Mouse (Mus musculus) embryonic facial prominence, embryonic 13.5 days (tissue): ENCODE results near the gene Per3. TPM values are rescaled to one million over a fixed set of nuclear protein-coding genes. Genes with fewer than 3 reads are reported as not detected.

ENCODE experiments used
- ATAC-seq: fragments of 200-750 bp; cut with Nextera tagmentation; 2 replicates; pipeline ENCODE4 v1.8.0; 2017; ENCODE audit warnings: low read depth; ENCODE audit not compliant: insufficient number of reproducible peaks, insufficient read depth, low FRiP score, low TSS enrichment
- H3K27ac ChIP-seq: fragments of 300-500 bp; sonication (generic); 2 replicates; pipeline ENCODE4 v1.5.1; 2015; ENCODE audit warnings: moderate library complexity, mild to moderate bottlenecking, inconsistent platforms
- H3K27me3 ChIP-seq: fragments of 300-500 bp; sonication (generic); 2 replicates; pipeline ENCODE4 v1.6.1; 2015; ENCODE audit warnings: mild to moderate bottlenecking, inconsistent platforms
- H3K36me3 ChIP-seq: fragments of 300-500 bp; sonication (generic); 2 replicates; pipeline ENCODE4 v1.6.1; 2015; ENCODE audit warnings: mild to moderate bottlenecking, inconsistent platforms
- H3K4me1 ChIP-seq: fragments of 300-500 bp; sonication (generic); 2 replicates; pipeline ENCODE4 v1.6.1; 2015; ENCODE audit warnings: inconsistent platforms
- H3K4me2 ChIP-seq: fragments of 300-500 bp; sonication (generic); 2 replicates; pipeline ENCODE4 v1.6.1; 2015; ENCODE audit warnings: moderate library complexity, mild to moderate bottlenecking, inconsistent platforms
- H3K4me3 ChIP-seq: fragments of 300-500 bp; sonication (generic); 2 replicates; pipeline ENCODE4 v1.5.1; 2015; ENCODE audit warnings: mild to moderate bottlenecking, inconsistent platforms
- H3K9ac ChIP-seq: fragments of 300-500 bp; sonication (generic); 2 replicates; pipeline ENCODE4 v1.6.1; 2015; ENCODE audit warnings: mild to moderate bottlenecking, inconsistent platforms
- H3K9me3 ChIP-seq: fragments of 300-500 bp; sonication (generic); 2 replicates; pipeline ENCODE4 v1.6.1; 2016; ENCODE audit warnings: inconsistent platforms
- WGBS: fragments of 180-500 bp; shearing (Covaris S2); methylation state at CpG from one replicate; pipeline ENCODE4 v1.1.7; 2015; ENCODE audit warnings: mixed read lengths; 5-methylcytosine and 5-hydroxymethylcytosine counted together
- polyA plus RNA-seq: library from polyadenylated mRNA; unstranded; fragments of >200 nt; fragmentation: Nextera tagmentation; extraction: Ambion mirVana; gene quantifications from 2 replicates; pipeline ENCODE4 v1.2.1, GENCODE M21; 2015

The Per3 gene
- polyA plus RNA-seq, result 7.9 and 8.3 TPM in 2 replicates

DNA sequence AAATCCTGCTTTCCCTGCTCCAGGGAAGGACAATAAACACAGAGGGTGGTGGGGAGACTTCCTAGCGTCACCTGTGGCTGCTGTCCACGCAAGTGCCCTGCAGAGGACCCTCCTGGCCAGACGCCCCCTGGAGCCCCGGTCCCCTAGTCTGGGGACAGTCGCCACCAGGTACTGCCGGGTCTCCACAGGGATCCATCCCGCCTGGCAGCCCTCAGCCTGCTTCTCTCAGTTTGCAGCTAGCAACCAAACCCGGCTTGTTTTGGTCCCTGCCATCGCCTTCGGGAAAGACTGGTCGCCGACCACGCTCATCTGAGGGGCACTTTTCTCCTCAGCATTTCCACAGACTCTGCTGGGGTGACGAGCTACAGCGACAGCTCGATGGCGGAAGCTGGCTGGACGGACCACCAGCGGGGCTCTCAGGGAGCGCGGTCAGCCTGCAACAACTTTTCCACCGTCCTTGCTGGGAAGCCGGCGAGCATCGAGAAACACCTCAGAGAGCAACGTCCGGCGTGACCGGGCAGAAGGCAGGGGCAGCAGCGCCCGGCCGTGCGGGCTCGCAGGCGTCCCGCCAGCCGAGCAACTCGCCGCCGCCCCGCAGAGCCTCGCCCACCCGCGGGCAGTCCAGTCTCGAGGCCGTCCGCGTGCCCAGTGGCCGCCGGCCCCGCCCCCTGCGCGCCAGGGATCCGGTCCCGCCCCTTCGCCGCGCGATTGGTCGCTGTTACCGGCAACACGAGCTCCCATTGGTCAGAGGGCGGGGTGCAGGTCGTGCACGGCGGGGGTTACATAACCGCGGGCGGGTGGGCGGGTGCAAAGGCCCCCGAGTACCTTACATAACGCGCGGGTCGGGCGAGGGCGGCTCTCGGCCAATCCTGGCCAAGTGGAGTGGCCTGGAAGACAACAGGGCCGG lies at the start of gene Per3:
Per3 (minus strand) TSS at position 629 of the 907 bp plus-strand sequence.
- Histone ChIP-seq H3K4me1 (peaks cover 13% of the 10 kb centered on the region), H3K9me3 (no peaks in the 10 kb centered on the region), H3K27ac (peak within 1 kb of the TSS; percentile 28; the same call in 1 of the 2 replicates), H3K36me3 (peaks cover 28% of the 10 kb centered on the region), H3K4me2 (peak within 1 kb of the TSS; percentile 99), H3K9ac (peak within 1 kb of the TSS; percentile 81), H3K27me3 (no peaks in the 10 kb centered on the region), H3K4me3 (peak within 1 kb of the TSS; percentile 66)
- under 1% methylated on average over 79 of the region's 79 CpGs for WGBS
- ATAC-seq, result peak; percentile 97

GRCm38 (mm10) chr4:151089270-151089669 lies 44.8 kb upstream of the Per3 start, which contains the start of gene Gm13090:
TSS of gene Gm13090 (plus strand) at chr4:151089570.
- no peak within 1 kb of the TSS for H3K4me2 ChIP-seq
- H3K9me3 ChIP-seq, result no peaks in the 10 kb centered on the region
- WGBS, result 83% methylated on average over 7 of the region's 7 CpGs
- ATAC-seq, result no peak
- no peak within 1 kb of the TSS for H3K27ac ChIP-seq
- no peaks in the 10 kb centered on the region for H3K4me1 ChIP-seq
- no peak within 1 kb of the TSS for H3K4me3 ChIP-seq
- H3K36me3 ChIP-seq, result peaks cover 38% of the 10 kb centered on the region
- H3K9ac ChIP-seq, result no peak within 1 kb of the TSS; the same call in 1 of the 2 replicates
- H3K27me3 ChIP-seq, result no peaks in the 10 kb centered on the region

DNA sequence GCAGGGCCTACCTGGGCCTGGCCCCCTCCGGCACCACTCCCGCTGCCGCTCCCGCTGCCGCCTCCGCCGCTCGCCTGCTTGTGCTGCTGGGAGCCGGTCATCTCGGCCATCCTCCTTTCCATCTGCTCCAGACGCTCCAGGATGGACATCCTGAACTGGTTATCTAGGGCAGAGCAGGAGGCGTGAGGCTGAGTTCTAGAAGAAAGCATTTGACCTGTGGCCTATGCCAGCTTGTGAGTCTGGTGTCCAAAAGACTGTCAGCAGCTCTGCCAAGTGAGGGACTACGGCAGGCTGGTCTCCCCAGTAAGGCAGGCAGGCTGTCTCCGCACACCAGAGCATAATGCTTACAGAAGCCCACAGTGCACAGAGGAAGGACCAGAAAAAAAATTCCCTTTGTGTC lies 44.4 kb upstream of the Per3 start:
- Histone ChIP-seq H3K27me3 (no peaks in the 10 kb centered on the region), H3K27ac (no peak overlapping the region), H3K4me1 (no peaks in the 10 kb centered on the region), H3K9me3 (no peaks in the 10 kb centered on the region), H3K36me3 (peaks cover 36% of the 10 kb centered on the region), H3K4me2 (no peak overlapping the region), H3K9ac (no peak overlapping the region; the same call in 1 of the 2 replicates), H3K4me3 (no peak overlapping the region)
- 88% methylated on average over 14 of the region's 14 CpGs for WGBS
- no peak for ATAC-seq

DNA sequence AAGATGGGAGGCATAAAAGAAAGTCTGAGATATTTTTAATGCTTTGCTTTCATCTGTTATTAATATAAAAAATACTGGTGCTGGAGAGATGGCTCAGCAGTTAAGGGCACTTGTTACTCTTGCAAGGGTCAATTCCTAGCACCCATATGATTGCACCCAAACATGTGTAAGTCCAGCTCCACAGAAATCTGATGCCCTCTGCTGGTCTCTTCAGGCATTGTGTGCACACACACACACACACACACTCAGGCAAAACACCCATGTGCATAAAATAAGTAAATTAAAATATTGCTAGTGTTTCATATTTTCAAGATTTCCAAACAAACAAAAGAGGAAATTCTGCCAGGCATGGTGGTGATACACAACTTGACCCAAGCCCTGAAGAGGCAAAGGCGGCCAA lies 42.9 kb upstream of the Per3 start:
- Histone ChIP-seq H3K4me3 (no peak overlapping the region), H3K27ac (no peak overlapping the region), H3K4me2 (no peak overlapping the region), H3K9ac (no peak overlapping the region), H3K9me3 (no peaks in the 10 kb centered on the region), H3K36me3 (peaks cover 48% of the 10 kb centered on the region), H3K4me1 (no peaks in the 10 kb centered on the region), H3K27me3 (no peaks in the 10 kb centered on the region)
- no peak for ATAC-seq
- WGBS, result 95% methylated on average over 1 of the region's 1 CpGs

DNA sequence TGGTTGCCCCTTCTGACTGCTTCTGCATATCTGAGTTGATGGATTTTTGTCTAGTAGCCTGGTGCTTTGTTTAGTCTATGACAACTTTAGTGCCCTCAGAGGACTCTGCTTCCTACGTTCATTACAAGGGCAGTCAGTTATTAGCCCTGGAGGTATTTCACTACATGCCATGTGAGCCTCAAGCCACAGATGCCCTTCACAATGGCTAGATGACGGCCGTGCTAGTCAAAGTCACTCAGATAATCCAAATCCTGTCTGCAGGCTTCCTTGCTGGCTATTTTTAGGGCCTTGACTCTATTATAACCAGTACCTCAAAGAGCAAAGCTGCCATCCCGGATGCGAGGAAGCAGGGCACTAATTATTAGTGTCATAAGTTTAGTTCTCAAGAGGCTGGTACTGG lies 38.6 kb upstream of the Per3 start:
- H3K4me2 ChIP-seq, result no peak overlapping the region
- ATAC-seq, result no peak
- H3K27ac ChIP-seq, result no peak overlapping the region
- no peaks in the 10 kb centered on the region for H3K4me1 ChIP-seq
- H3K9ac ChIP-seq, result no peak overlapping the region
- no peaks in the 10 kb centered on the region for H3K9me3 ChIP-seq
- no peak overlapping the region for H3K4me3 ChIP-seq
- H3K36me3 ChIP-seq, result peaks cover 75% of the 10 kb centered on the region
- H3K27me3 ChIP-seq, result no peaks in the 10 kb centered on the region
- WGBS, result 78% methylated on average over 5 of the region's 5 CpGs

DNA sequence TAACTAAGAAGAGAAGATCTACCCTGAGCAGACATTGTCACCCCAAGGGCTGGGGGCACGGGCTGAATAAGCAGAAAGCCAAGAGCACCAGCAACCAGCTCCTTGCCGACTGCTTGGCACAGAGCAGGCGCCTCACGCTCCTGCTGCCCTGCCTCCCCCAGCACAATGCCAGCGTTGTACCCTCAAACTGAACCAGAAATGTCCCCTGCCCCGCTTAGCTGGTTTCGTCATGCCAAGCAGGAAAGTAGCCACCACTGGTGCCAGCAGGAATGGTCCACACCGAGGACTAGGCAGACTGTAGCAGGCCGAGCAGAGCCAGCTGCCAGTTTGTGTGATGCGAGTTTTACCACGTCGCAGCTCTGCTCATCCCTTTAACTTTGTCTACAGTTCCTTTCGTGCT lies 37.5 kb upstream of the Per3 start:
- 88% methylated on average over 13 of the region's 13 CpGs for WGBS

GRCm38 (mm10) chr4:151081355-151081754 lies 36.9 kb upstream of the Per3 start:
- 73% methylated on average over 2 of the region's 2 CpGs for WGBS
- H3K36me3 ChIP-seq, result peaks cover 72% of the 10 kb centered on the region
- no peaks in the 10 kb centered on the region for H3K9me3 ChIP-seq
- H3K9ac ChIP-seq, result no peak overlapping the region
- H3K27me3 ChIP-seq, result no peaks in the 10 kb centered on the region
- no peak overlapping the region for H3K4me2 ChIP-seq
- H3K4me3 ChIP-seq, result no peak overlapping the region
- no peaks in the 10 kb centered on the region for H3K4me1 ChIP-seq
- H3K27ac ChIP-seq, result no peak overlapping the region
- no peak for ATAC-seq

More for the DNA sequence above, 37.5 kb upstream of the Per3 start:
- no peaks in the 10 kb centered on the region for H3K9me3 ChIP-seq
- H3K4me3 ChIP-seq, result no peak overlapping the region
- H3K36me3 ChIP-seq, result peaks cover 72% of the 10 kb centered on the region
- no peak overlapping the region for H3K4me2 ChIP-seq
- H3K27me3 ChIP-seq, result no peaks in the 10 kb centered on the region
- no peak overlapping the region for H3K9ac ChIP-seq
- H3K27ac ChIP-seq, result no peak overlapping the region
- ATAC-seq, result no peak
- no peaks in the 10 kb centered on the region for H3K4me1 ChIP-seq

- no peak overlapping the region for H3K9ac ChIP-seq
- H3K9me3 ChIP-seq, result no peaks in the 10 kb centered on the region
- H3K27ac ChIP-seq, result no peak overlapping the region
- ATAC-seq, result no peak
- peaks cover 34% of the 10 kb centered on the region for H3K36me3 ChIP-seq
- H3K4me3 ChIP-seq, result no peak overlapping the region
- no peaks in the 10 kb centered on the region for H3K4me1 ChIP-seq
- H3K4me2 ChIP-seq, result no peak overlapping the region
- H3K27me3 ChIP-seq, result no peaks in the 10 kb centered on the region
- 93% methylated on average over 15 of the region's 15 CpGs for WGBS
These were observed 30.4 kb upstream of the Per3 start for GRCm38 (mm10) chr4:151074817-151075216.

DNA sequence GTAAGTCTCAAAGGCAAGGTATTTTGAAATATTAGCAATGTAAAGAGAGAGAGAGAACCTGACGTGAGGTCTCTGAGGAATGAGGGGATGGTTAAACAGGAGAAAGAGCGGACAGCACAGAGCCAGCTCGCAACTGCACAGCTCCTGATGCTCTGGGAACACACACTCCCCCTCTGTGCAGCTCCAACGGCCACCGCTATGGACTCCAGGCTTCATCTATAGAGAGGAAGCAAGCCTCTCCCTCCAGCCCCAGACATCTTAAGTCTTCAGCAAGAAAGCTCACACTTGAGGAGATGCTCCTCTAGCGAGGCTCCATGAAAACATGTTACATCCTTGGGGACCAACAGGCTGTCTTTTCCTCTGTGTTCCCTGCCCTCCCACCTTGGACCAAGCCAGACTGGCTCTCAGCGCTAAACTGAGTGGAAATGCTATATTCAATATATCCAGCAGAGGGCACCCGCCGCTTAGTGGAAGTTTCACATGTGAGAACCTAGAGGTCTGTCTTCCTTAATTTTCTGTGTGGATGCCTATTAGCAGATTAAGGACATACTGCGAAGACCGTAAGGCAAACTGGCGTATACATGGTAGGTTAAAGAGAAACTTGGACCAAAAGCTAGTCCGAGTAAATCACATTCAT lies 28.8 kb upstream of the Per3 start:
- H3K4me3 ChIP-seq, result no peak overlapping the region
- no peak for ATAC-seq
- 47% methylated on average over 13 of the region's 13 CpGs for WGBS
- H3K9ac ChIP-seq, result no peak overlapping the region
- no peak overlapping the region for H3K4me2 ChIP-seq
- H3K27me3 ChIP-seq, result no peaks in the 10 kb centered on the region
- no peak overlapping the region for H3K27ac ChIP-seq
- no peaks in the 10 kb centered on the region for H3K9me3 ChIP-seq
- H3K4me1 ChIP-seq, result no peaks in the 10 kb centered on the region
- peaks cover 19% of the 10 kb centered on the region for H3K36me3 ChIP-seq

DNA sequence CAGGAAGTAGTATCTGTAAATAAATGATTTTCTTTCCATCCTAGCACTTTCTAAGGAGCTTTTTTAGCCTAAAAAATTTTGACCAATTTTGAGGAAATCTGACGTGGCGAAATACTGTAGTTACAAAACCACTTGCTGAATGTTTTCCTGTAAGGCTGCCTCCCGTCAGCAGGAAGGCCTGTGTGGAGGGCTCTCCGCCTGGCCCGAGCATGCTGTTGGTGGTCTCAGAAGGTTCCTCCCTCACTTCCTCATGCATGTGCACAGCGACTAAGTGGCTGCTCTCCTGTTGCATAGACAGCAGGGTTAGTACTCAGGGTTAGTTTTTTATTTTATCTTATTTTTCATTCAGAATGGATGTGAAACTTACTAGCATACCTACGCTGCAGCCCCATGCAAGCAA lies 26.5 kb upstream of the Per3 start:
- H3K36me3 ChIP-seq, result peaks cover 15% of the 10 kb centered on the region
- H3K27ac ChIP-seq, result no peak overlapping the region
- no peaks in the 10 kb centered on the region for H3K9me3 ChIP-seq
- 83% methylated on average over 7 of the region's 7 CpGs for WGBS
- no peaks in the 10 kb centered on the region for H3K4me1 ChIP-seq
- no peak overlapping the region for H3K4me3 ChIP-seq
- ATAC-seq, result no peak
- no peak overlapping the region for H3K4me2 ChIP-seq
- no peak overlapping the region for H3K9ac ChIP-seq
- no peaks in the 10 kb centered on the region for H3K27me3 ChIP-seq

- Histone ChIP-seq H3K27me3 (no peaks in the 10 kb centered on the region), H3K36me3 (0 out of 2 replicates have a peak, but pooled peaks cover 5% of the 10 kb centered on the region), H3K9me3 (no peaks in the 10 kb centered on the region), H3K4me3 (no peak overlapping the region), H3K9ac (no peak overlapping the region), H3K4me1 (no peaks in the 10 kb centered on the region), H3K27ac (no peak overlapping the region), H3K4me2 (no peak overlapping the region)
- ATAC-seq, result no peak
- 68% methylated on average over 4 of the region's 4 CpGs for WGBS
These were observed 24.3 kb upstream of the Per3 start for GRCm38 (mm10) chr4:151068751-151069150.
